Mouse (Mus musculus) intestine, postnatal 0 days (tissue): ENCODE results near the gene Ezh1. TPM values are rescaled to one million over a fixed set of nuclear protein-coding genes. Genes with fewer than 3 reads are reported as not detected.

Source experiments
- ATAC-seq: fragments of 200-750 bp; cut with Nextera tagmentation; 2 replicates; pipeline ENCODE4 v1.8.0; 2017; ENCODE audit warnings: mild to moderate bottlenecking, moderate TSS enrichment, moderate library complexity
- H3K27ac ChIP-seq: fragments of 300-500 bp; sonication (generic); 2 replicates; pipeline ENCODE4 v1.5.1; 2014; ENCODE audit warnings: mild to moderate bottlenecking, low read depth, low read length, moderate library complexity
- H3K27me3 ChIP-seq: fragments of 300-500 bp; sonication (generic); replicated peaks from 2 replicates; pipeline ENCODE4 v1.6.1; 2014; ENCODE audit warnings: low read length, mixed read lengths; ENCODE audit not compliant: control insufficient read depth, insufficient read depth
- H3K36me3 ChIP-seq: fragments of 300-500 bp; sonication (generic); 2 replicates; pipeline ENCODE4 v1.6.1; 2014; ENCODE audit warnings: mild to moderate bottlenecking, moderate library complexity; ENCODE audit not compliant: control insufficient read depth, insufficient read depth
- H3K4me1 ChIP-seq: fragments of 300-500 bp; sonication (generic); replicated peaks from 2 replicates; pipeline ENCODE4 v1.6.1; 2014; ENCODE audit warnings: antibody characterized with exemption, low read length, mixed read lengths; ENCODE audit not compliant: control insufficient read depth, insufficient read depth
- H3K4me2 ChIP-seq: fragments of 300-500 bp; sonication (generic); replicated peaks from 2 replicates; pipeline ENCODE4 v1.6.1; 2014; ENCODE audit warnings: low read depth, mild to moderate bottlenecking, moderate library complexity
- H3K4me3 ChIP-seq: fragments of 300-500 bp; sonication (generic); 2 replicates; pipeline ENCODE4 v1.5.1; 2014; ENCODE audit warnings: low read depth, low read length
- H3K9ac ChIP-seq: fragments of 300-500 bp; sonication (generic); 2 replicates; pipeline ENCODE4 v1.6.1; 2014; ENCODE audit warnings: mild to moderate bottlenecking, low read depth, low read length
- H3K9me3 ChIP-seq: fragments of 300-500 bp; sonication (generic); 2 replicates; pipeline ENCODE4 v1.6.1; 2016; ENCODE audit warnings: mixed run types; ENCODE audit not compliant: control insufficient read depth
- CTCF ChIP-seq: sonication (generic); IDR thresholded peaks from 2 replicates; pipeline ENCODE4 v1.5.1; 2016; ENCODE audit warnings: low read depth, mild to moderate bottlenecking, control low read depth, antibody characterized with exemption, moderate library complexity
- WGBS: fragments of 180-500 bp; shearing (Covaris S2); extraction: QIAGEN DNeasy Blood & Tissue Kit; methylation state at CpG from one replicate; pipeline ENCODE4 v1.1.7; 2014; 5-methylcytosine and 5-hydroxymethylcytosine counted together
- polyA plus RNA-seq: library from polyadenylated mRNA; unstranded; fragments of >200 nt; fragmentation: Nextera tagmentation; extraction: Ambion mirVana; gene quantifications from 2 replicates; pipeline ENCODE4 v1.2.1, GENCODE M21; 2015

Ezh1 gene
- polyA plus RNA-seq, 1 experiment from 2014 or later: 9.8 TPM

DNA sequence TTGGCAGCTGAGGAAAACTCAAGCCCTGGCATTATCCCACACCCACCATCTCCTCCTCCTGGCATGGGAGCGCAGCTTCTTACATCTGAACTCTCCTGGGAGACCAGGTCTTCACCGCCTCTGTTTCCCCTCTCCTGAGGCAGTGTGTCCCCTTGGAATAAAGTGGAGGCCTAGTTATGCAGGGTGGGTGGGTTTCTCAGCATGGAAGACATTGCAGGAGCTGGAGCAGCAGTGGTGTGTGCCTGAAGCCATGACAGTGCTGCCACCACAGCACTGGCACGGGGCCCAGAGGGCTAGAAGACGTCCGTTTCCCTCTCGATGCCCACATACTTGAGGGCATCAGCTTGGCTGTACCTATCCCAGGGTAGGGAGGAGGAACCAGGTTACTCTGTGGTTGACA is 33.6 kb downstream of the Ezh1 start:
- Histone ChIP-seq H3K4me3 (no peak overlapping the region), H3K4me1 (no peaks in the 10 kb centered on the region), H3K36me3 (peaks cover 47% of the 10 kb centered on the region), H3K4me2 (no peak overlapping the region), H3K9ac (no peak overlapping the region), H3K9me3 (no peaks in the 10 kb centered on the region), H3K27me3 (no peaks in the 10 kb centered on the region), H3K27ac (no peak overlapping the region)
- 92% methylated on average over 6 of the region's 6 CpGs for WGBS
- ATAC-seq: no peak
- TF ChIP-seq CTCF: no peak

- Histone ChIP-seq H3K36me3 (peaks cover 43% of the 10 kb centered on the region), H3K27me3 (no peaks in the 10 kb centered on the region), H3K9ac (no peak overlapping the region), H3K4me2 (no peak overlapping the region), H3K27ac (no peak overlapping the region), H3K4me1 (no peaks in the 10 kb centered on the region), H3K4me3 (no peak overlapping the region), H3K9me3 (no peaks in the 10 kb centered on the region)
- no peak for ATAC-seq
- no peak for TF ChIP-seq CTCF
- 85% methylated on average over 4 of the region's 4 CpGs for whole genome bisulfite sequencing
Observed at GRCm38 (mm10) chr11:101191919-101192470, 34.3 kb downstream of the Ezh1 start.

- H3K36me3 ChIP-seq: peaks cover 41% of the 10 kb centered on the region
- no peak overlapping the region for H3K9ac ChIP-seq
- no peaks in the 10 kb centered on the region for H3K4me1 ChIP-seq
- H3K27ac ChIP-seq: no peak overlapping the region
- no peaks in the 10 kb centered on the region for H3K9me3 ChIP-seq
- H3K4me3 ChIP-seq: no peak overlapping the region
- no peak for ATAC-seq
- WGBS: 64% methylated on average over 17 of the region's 17 CpGs
- no peak for TF ChIP-seq CTCF
- H3K4me2 ChIP-seq: no peak overlapping the region
- no peaks in the 10 kb centered on the region for H3K27me3 ChIP-seq
Observed at GRCm38 (mm10) chr11:101190913-101191907, 35.1 kb downstream of the Ezh1 start.

- Histone ChIP-seq H3K4me3 (no peak overlapping the region), H3K27me3 (no peaks in the 10 kb centered on the region), H3K9me3 (no peaks in the 10 kb centered on the region), H3K36me3 (peaks cover 34% of the 10 kb centered on the region), H3K4me2 (0 out of 2 replicates have a peak overlapping the region, but pooled peaks have one; percentile 3), H3K4me1 (no peaks in the 10 kb centered on the region), H3K9ac (no peak overlapping the region), H3K27ac (peak overlapping the region; percentile 73)
- no peak for TF ChIP-seq CTCF
- WGBS: 48% methylated on average over 8 of the region's 8 CpGs
- ATAC-seq: no peak
Observed at GRCm38 (mm10) chr11:101190181-101190912, 35.9 kb downstream of the Ezh1 start.

GRCm38 (mm10) chr11:101189495-101190180 is 36.6 kb downstream of the Ezh1 start:
- H3K9ac ChIP-seq: no peak overlapping the region
- H3K9me3 ChIP-seq: no peaks in the 10 kb centered on the region
- no peak for TF ChIP-seq CTCF
- no peak overlapping the region for H3K4me3 ChIP-seq
- 0 out of 2 replicates have a peak overlapping the region, but pooled peaks have one; percentile 3 for H3K4me2 ChIP-seq
- H3K27ac ChIP-seq: peak overlapping the region; percentile 73
- WGBS: 19% methylated on average over 6 of the region's 6 CpGs
- no peaks in the 10 kb centered on the region for H3K4me1 ChIP-seq
- H3K27me3 ChIP-seq: no peaks in the 10 kb centered on the region
- peak; percentile 20; the same call in 1 of the 2 replicates for ATAC-seq
- H3K36me3 ChIP-seq: peaks cover 29% of the 10 kb centered on the region
